Mouse (Mus musculus): ENCODE results near the gene Efcab2. TPM values are rescaled to one million over a fixed set of nuclear protein-coding genes. Genes with fewer than 3 reads are reported as not detected.

The Efcab2 gene
- polyA plus RNA-seq, 2 experiments, result 0.64 to 4.3 TPM

DNA sequence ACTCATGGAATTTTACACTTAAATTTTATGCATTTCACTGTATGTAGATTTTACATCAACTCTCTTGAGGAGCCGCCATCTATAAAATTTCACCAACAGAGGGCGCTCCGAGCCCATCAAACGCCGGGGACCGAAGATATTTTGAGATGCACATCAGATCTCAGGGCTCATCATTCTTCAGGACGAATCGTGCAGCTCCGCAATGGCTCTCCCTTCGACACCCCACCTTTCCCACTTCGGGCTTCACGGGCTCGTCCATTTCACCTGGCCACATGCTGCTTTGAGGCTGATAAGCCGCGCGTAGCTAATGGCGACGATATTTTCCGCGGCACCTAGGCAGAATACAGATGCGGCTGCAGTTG is 121.3 kb downstream of the Efcab2 start:
- TF ChIP-seq CTCF (IDR thresholded peaks at IDR 0.05; ENCODE audit: low read depth) (peak; percentile 67), EP300 (IDR thresholded peaks at IDR 0.05; ENCODE audit: low read depth) (no peak)
- no peaks in the 10 kb centered on the region for H3K36me3 ChIP-seq (replicated peaks; ENCODE audit: control insufficient read depth, insufficient read depth, low read depth)
- H3K4me3 ChIP-seq (ENCODE audit: insufficient read depth in 1 of 2, low read depth in 2 of 2, low read length in 2 of 2), result peak overlapping the region; percentile 22 to 48; a peak in 3 of 4 replicates
- H3K9me3 ChIP-seq (ENCODE audit: control insufficient read depth, low read length), result no peaks in the 10 kb centered on the region
- ATAC-seq (ENCODE audit: insufficient read depth) (peak; percentile 22; the same call in 1 of the 2 replicates), DNase-seq (ENCODE audit: low read depth in 3 of 3, low spot score in 3 of 3) (peak; percentile 44 to 59 (median 46))
- H3K4me1 ChIP-seq (replicated peaks; ENCODE audit: control insufficient read depth in 2 of 2, insufficient read depth in 2 of 2, low read length in 1 of 2), result no peaks in the 10 kb centered on the region
- no peak overlapping the region for H3K27ac ChIP-seq
- WGBS (ENCODE audit: insufficient replicate concordance), result under 1% methylated on average over 21 of the region's 21 CpGs
- no peak overlapping the region for H3K9ac ChIP-seq (replicated peaks)
- H3K4me2 ChIP-seq (ENCODE audit: low read depth), result peak overlapping the region; percentile 68
- H3K27me3 ChIP-seq (ENCODE audit: control insufficient read depth, insufficient read depth, low read length), result peaks cover 50% of the 10 kb centered on the region

DNA sequence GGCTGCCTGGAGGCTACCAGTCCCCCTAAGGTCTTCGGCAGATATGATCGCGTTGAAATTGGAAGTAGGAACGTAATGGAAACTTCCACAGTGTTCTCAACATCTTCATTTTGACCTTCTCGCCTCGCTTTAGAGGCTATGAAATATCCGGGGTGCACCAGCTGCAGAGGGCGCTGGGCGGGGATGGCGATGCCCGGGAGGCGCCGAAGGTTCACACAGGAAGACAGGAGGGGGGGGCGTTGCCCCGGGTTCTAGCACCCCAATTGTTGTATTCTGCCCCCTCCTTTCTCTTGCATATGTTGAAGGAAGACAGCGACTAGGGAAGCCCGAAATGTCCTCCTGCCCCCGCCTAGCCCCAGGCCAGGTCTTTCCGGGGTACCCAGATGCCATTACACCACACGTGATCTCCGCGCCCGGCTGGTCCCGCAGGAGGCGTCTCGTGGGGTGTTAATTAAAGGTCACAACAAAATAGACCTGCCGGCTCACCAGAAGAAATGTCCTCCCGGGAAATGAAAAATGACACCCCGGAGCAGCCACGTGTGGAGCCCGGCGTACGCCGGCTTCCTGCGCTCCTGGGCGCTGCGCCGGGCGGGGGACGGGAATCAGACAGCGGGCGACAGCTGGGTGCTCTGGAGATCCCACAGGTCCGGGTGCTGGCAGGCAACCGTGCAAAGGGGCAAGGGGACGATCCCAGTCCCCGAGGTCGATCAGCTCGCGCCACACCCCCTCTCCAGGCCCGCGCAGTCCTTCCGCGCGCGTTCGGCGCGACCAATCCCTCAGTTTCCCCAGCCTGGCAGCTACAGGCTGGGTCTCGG is 121.9 kb downstream of the Efcab2 start:
- no peak overlapping the region for H3K9ac ChIP-seq (replicated peaks)
- TF ChIP-seq CTCF (IDR thresholded peaks at IDR 0.05; ENCODE audit: low read depth), result no peak
- TF ChIP-seq EP300 (IDR thresholded peaks at IDR 0.05; ENCODE audit: low read depth), result no peak
- H3K27me3 ChIP-seq (ENCODE audit: control insufficient read depth, insufficient read depth, low read length), result peaks cover 56% of the 10 kb centered on the region
- DNase-seq (ENCODE audit: low read depth in 3 of 3, low spot score in 3 of 3), result no peak
- no peak overlapping the region for H3K27ac ChIP-seq
- H3K9me3 ChIP-seq (ENCODE audit: control insufficient read depth, low read length), result no peaks in the 10 kb centered on the region
- peak overlapping the region; percentile 22 to 48; a peak in 3 of 4 replicates for H3K4me3 ChIP-seq (ENCODE audit: insufficient read depth in 1 of 2, low read depth in 2 of 2, low read length in 2 of 2)
- H3K4me1 ChIP-seq (replicated peaks; ENCODE audit: control insufficient read depth in 2 of 2, insufficient read depth in 2 of 2, low read length in 1 of 2), result no peaks in the 10 kb centered on the region
- no peaks in the 10 kb centered on the region for H3K36me3 ChIP-seq (replicated peaks; ENCODE audit: control insufficient read depth, insufficient read depth, low read depth)
- ATAC-seq (ENCODE audit: insufficient read depth), result peak; percentile 26; the same call in 1 of the 2 replicates
- under 1% methylated on average over 58 of the region's 59 CpGs for WGBS (ENCODE audit: insufficient replicate concordance)
- H3K4me2 ChIP-seq (ENCODE audit: low read depth), result peak overlapping the region; percentile 68

DNA sequence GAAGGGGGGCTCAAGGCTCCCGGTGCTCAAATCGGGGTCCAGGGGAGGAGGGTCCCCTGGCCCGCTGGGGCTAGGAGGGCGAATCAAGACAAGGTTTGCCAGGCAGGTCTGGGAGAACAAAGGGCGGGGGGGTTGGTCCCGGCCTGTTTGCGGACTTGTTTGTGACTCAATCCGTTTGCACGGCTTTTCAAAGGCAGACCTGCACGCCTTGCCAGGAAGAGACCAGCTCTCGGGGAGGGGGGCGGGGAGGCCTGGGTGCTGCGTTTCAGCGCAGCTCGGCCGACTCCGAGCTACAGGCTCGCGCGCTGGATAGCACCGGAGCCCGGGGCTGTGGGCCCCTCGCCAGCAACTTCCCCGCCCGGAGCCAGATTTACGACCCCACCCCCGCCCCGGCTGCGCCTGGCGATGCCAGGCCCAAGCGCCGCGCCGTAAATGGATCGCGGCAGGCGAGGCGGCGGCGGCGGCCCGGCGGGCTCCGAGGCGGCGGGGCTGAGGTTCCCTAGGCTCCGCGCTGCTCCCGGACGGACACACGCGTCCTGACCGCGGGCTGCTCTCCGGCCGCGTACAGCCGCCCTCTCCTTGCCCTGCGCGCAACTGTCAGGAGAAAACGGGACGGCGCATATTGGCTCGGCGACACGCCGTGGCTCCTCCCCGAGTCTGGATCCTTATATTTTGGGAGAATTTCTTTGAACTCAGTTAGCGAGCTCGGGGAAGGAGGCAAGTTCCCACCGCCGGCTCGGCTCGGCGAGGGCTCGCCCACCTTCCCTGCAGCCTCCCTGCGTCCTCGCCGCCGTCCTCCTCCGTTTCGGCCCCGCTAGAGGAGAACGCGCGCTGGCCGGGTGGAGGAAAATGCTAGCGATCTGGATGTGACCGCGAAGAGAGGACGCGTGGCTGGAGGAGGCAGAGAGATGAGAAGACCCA is 122.8 kb downstream of the Efcab2 start, which contains the start of gene Kif26b:
Kif26b (plus strand) TSS at position 695 of the 921 bp plus-strand sequence.
- peak within 1 kb of the TSS; percentile 37 to 48 for H3K4me3 ChIP-seq (ENCODE audit: insufficient read depth in 1 of 2, low read depth in 2 of 2, low read length in 2 of 2)
- H3K27me3 ChIP-seq (ENCODE audit: control insufficient read depth, insufficient read depth, low read length), result peaks cover 57% of the 10 kb centered on the region
- no peak within 1 kb of the TSS for H3K9ac ChIP-seq (replicated peaks)
- H3K4me2 ChIP-seq (ENCODE audit: low read depth), result peak within 1 kb of the TSS; percentile 68
- no peak for DNase-seq (ENCODE audit: low read depth in 3 of 3, low spot score in 3 of 3)
- no peaks in the 10 kb centered on the region for H3K36me3 ChIP-seq (replicated peaks; ENCODE audit: control insufficient read depth, insufficient read depth, low read depth)
- H3K9me3 ChIP-seq (ENCODE audit: control insufficient read depth, low read length), result no peaks in the 10 kb centered on the region
- H3K27ac ChIP-seq, result no peak within 1 kb of the TSS
- H3K4me1 ChIP-seq (replicated peaks; ENCODE audit: control insufficient read depth in 2 of 2, insufficient read depth in 2 of 2, low read length in 1 of 2), result no peaks in the 10 kb centered on the region
- WGBS (ENCODE audit: insufficient replicate concordance), result under 1% methylated on average over 89 of the region's 92 CpGs
- TF ChIP-seq EP300 (IDR thresholded peaks at IDR 0.05; ENCODE audit: low read depth) (no peak), CTCF (IDR thresholded peaks at IDR 0.05; ENCODE audit: low read depth) (no peak)
- no peak for ATAC-seq (ENCODE audit: insufficient read depth)

DNA sequence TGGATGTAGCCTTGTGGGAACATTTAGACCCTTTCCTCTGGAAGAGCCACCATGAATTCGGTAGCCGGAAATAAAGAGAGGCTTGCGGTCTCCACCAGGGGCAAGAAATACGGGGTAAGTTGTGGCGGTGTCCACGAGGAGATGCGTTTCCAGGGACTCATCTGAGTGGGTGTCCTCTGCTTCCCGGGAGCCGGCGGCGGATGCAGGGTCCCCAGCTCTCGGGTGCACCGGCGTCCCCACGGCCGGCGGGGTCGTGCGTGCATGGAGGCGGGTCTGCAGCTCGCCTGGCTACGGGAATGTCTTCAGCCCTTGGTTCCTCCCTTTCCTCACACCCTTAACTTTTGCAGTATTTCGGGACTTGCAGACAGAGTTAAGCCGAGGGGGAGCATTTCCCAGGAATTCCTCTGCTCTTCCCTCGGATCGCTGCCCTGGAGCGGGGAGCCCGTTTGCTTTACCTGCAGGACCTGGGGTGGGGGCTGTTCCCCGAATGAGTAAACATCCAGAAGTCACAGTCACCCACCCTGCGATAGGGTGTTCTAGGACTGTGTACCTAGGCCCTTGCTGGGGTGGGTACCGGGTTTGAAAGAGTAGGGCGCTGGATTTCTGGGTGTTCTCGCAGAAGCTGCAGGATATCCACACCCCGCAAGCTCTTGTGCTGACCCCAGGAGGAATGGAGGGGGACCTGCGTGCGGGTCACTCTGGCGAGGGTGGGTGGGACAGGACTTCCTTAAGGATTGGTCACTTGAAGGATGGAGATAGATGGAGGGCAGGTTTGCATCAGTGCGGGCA is 123.8 kb downstream of the Efcab2 start:
- H3K4me1 ChIP-seq (replicated peaks; ENCODE audit: control insufficient read depth in 2 of 2, insufficient read depth in 2 of 2, low read length in 1 of 2), result no peaks in the 10 kb centered on the region
- no peaks in the 10 kb centered on the region for H3K9me3 ChIP-seq (ENCODE audit: control insufficient read depth, low read length)
- ATAC-seq (ENCODE audit: insufficient read depth) (no peak), DNase-seq (ENCODE audit: low read depth in 3 of 3, low spot score in 3 of 3) (no peak)
- peak overlapping the region; percentile 68 for H3K4me2 ChIP-seq (ENCODE audit: low read depth)
- 1% methylated on average over 38 of the region's 38 CpGs for WGBS (ENCODE audit: insufficient replicate concordance)
- no peak overlapping the region for H3K9ac ChIP-seq (replicated peaks)
- H3K27ac ChIP-seq, result no peak overlapping the region
- peak overlapping the region; percentile 37 to 48 for H3K4me3 ChIP-seq (ENCODE audit: insufficient read depth in 1 of 2, low read depth in 2 of 2, low read length in 2 of 2)
- peaks cover 57% of the 10 kb centered on the region for H3K27me3 ChIP-seq (ENCODE audit: control insufficient read depth, insufficient read depth, low read length)
- no peaks in the 10 kb centered on the region for H3K36me3 ChIP-seq (replicated peaks; ENCODE audit: control insufficient read depth, insufficient read depth, low read depth)
- TF ChIP-seq CTCF (IDR thresholded peaks at IDR 0.05; ENCODE audit: low read depth), result no peak
- no peak for TF ChIP-seq EP300 (IDR thresholded peaks at IDR 0.05; ENCODE audit: low read depth)
